Mouse (Mus musculus) CH12.LX (cell line): ENCODE measurements around the gene Hist1h4f.

Source experiments
- CTCF ChIP-seq, 2 experiments: IDR thresholded peaks in 1 of 2; conservative IDR thresholded peaks in 1 of 2; 2 replicates each; pipeline ENCODE4 v1.5.1; 2011 to 2012; ENCODE audit warnings: low read depth in 2 of 2, low read length in 2 of 2, improper control_type of control experiment in 1 of 2, inconsistent platforms in 1 of 2, mild to moderate bottlenecking in 1 of 2, moderate library complexity in 1 of 2
- ELF1 ChIP-seq: IDR thresholded peaks from 2 replicates; pipeline ENCODE4 v1.6.1; 2014; ENCODE audit warnings: low read depth, mild to moderate bottlenecking, inconsistent platforms, low read length, improper control_type of control experiment
- EP300 ChIP-seq: IDR thresholded peaks from 2 replicates; pipeline ENCODE4 v1.6.1; 2011; ENCODE audit warnings: low read length, improper control_type of control experiment
- KAT2A ChIP-seq: IDR thresholded peaks from 2 replicates; pipeline ENCODE4 v1.6.1; 2012; ENCODE audit warnings: low read length, improper control_type of control experiment, inconsistent platforms; ENCODE audit not compliant: insufficient replicate concordance
- MAX ChIP-seq: IDR thresholded peaks from 2 replicates; pipeline ENCODE4 v1.6.1; 2011; ENCODE audit warnings: low read length, improper control_type of control experiment
- MEF2A ChIP-seq: IDR thresholded peaks from 2 replicates; pipeline ENCODE4 v1.6.1; 2014; ENCODE audit warnings: low read depth, mild to moderate bottlenecking, inconsistent platforms, low read length, improper control_type of control experiment, borderline replicate concordance
- MXI1 ChIP-seq: IDR thresholded peaks from 2 replicates; pipeline ENCODE4 v1.6.1; 2011; ENCODE audit warnings: mild to moderate bottlenecking, low read depth, low read length, improper control_type of control experiment
- POLR2A ChIP-seq: IDR thresholded peaks from 2 replicates; pipeline ENCODE4 v1.6.1; 2011; ENCODE audit warnings: low read depth, mild to moderate bottlenecking, improper control_type of control experiment, low read length
- RAD21 ChIP-seq: IDR thresholded peaks from 2 replicates; pipeline ENCODE4 v1.6.1; 2011; ENCODE audit warnings: low read depth, mild to moderate bottlenecking, low read length, improper control_type of control experiment, moderate library complexity
- TBP ChIP-seq: conservative IDR thresholded peaks from 2 replicates; pipeline ENCODE4 v1.6.1; 2011; ENCODE audit warnings: low read depth, low read length, improper control_type of control experiment
- UBTF ChIP-seq: IDR thresholded peaks from 2 replicates; pipeline ENCODE4 v1.6.1; 2012; ENCODE audit warnings: low read depth, mild to moderate bottlenecking, inconsistent platforms, low read length, improper control_type of control experiment, moderate library complexity
- USF1 ChIP-seq: IDR thresholded peaks from 2 replicates; pipeline ENCODE4 v1.6.1; 2014; ENCODE audit warnings: low read depth, mild to moderate bottlenecking, inconsistent platforms, low read length, improper control_type of control experiment
- USF2 ChIP-seq: conservative IDR thresholded peaks from 2 replicates; pipeline ENCODE4 v1.6.1; 2011; ENCODE audit warnings: low read depth, low read length, improper control_type of control experiment
- ZC3H11A ChIP-seq: IDR thresholded peaks from 2 replicates; pipeline ENCODE4 v1.6.1; 2012; ENCODE audit warnings: low read depth, mild to moderate bottlenecking, inconsistent platforms, low read length, improper control_type of control experiment

DNA sequence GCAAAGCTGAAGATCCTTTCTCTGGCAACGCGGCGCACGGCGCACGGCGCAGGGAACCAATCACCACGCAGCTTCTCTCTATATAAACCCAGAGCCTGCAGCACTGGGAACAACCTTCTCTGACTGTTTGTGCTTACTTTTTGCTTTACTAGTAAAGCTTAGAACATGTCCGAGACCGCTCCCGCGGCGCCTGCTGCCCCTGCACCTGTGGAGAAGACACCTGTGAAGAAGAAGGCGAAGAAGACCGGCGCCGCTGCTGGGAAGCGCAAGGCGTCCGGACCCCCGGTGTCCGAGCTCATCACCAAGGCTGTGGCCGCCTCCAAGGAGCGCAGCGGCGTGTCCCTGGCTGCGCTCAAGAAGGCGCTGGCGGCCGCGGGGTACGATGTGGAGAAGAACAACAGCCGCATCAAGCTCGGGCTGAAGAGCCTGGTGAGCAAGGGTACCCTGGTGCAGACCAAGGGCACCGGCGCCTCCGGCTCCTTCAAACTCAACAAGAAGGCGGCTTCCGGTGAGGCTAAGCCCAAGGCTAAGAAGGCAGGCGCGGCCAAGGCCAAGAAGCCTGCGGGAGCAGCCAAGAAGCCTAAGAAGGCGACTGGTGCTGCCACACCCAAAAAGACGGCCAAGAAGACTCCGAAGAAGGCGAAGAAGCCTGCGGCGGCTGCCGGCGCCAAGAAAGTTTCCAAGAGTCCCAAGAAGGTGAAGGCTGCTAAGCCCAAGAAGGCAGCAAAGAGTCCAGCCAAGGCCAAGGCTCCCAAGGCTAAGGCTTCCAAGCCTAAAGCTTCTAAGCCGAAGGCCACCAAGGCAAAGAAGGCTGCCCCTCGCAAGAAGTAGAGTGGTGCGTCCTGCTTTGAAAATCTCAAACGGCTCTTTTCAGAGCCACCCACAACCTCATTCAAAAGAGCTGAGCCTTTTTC, 3.7 kb upstream of the Hist1h4f start:
- no peak for TF ChIP-seq CTCF (conservative IDR thresholded peaks at IDR 0.05 in 1 of 2, IDR thresholded peaks at IDR 0.05 in 1 of 2; ENCODE audit: low read depth in 2 of 2, low read length in 2 of 2)
- no peak for TF ChIP-seq EP300
- TF ChIP-seq TBP, result peak; percentile 99
- TF ChIP-seq MAX, result no peak
- TF ChIP-seq UBTF, result peak; percentile 97
- TF ChIP-seq ZC3H11A, result no peak
- 0 out of 2 replicates have a peak, but pooled peaks have one; percentile 36 for TF ChIP-seq ELF1
- peak; percentile 70 for TF ChIP-seq USF2
- TF ChIP-seq POLR2A, result peak; percentile 95
- TF ChIP-seq MXI1, result peak; percentile 41; the same call in 1 of the 2 replicates
- TF ChIP-seq KAT2A, result 0 out of 2 replicates have a peak, but pooled peaks have one; percentile 45
- TF ChIP-seq RAD21, result no peak
- TF ChIP-seq MEF2A, result peak; percentile 58
- no peak for TF ChIP-seq USF1
